Mouse (Mus musculus): ENCODE data around the gene Nmb. TPM values are rescaled to one million over a fixed set of nuclear protein-coding genes. Genes with fewer than 3 reads are reported as not detected.

Nmb gene
- total and polyA plus RNA-seq, 3 experiments = 0.93 to 1.5 (median 1.4) TPM

GRCm38 (mm10) chr7:80935834-80936233, 31.0 kb upstream of the Nmb start:
- Histone ChIP-seq H3K4me1 (ENCODE audit: insufficient read depth, low read depth, low read length) (peaks cover 40% of the 10 kb centered on the region), H3K9me3 (replicated peaks) (no peaks in the 10 kb centered on the region), H3K4me3 (ENCODE audit: low read depth, low read length) (no peak overlapping the region), H3K27me3 (ENCODE audit: insufficient read depth, low read length) (no peaks in the 10 kb centered on the region), H3K36me3 (replicated peaks) (peaks cover 70% of the 10 kb centered on the region)
- ATAC-seq (ENCODE audit: extremely low read depth, insufficient number of reproducible peaks, low FRiP score, poor library complexity, severe bottlenecking) (no peak), DNase-seq (ENCODE audit: low spot score) (no peak)
- TF ChIP-seq GATA1 (IDR thresholded peaks at IDR 0.05; ENCODE audit: borderline replicate concordance, low read length) (no peak), TAL1 (conservative IDR thresholded peaks at IDR 0.05; ENCODE audit: low read depth, low read length) (no peak), POLR2AphosphoS5 (IDR thresholded peaks at IDR 0.05; ENCODE audit: insufficient replicate concordance, low read depth, low read length) (no peak), GATA2 (IDR thresholded peaks at IDR 0.05; ENCODE audit: borderline replicate concordance, low read depth, low read length) (no peak), CTCF (IDR thresholded peaks at IDR 0.05; ENCODE audit: low read depth, low read length) (no peak)

GRCm38 (mm10) chr7:80932777-80933176, 27.9 kb upstream of the Nmb start:
- Histone ChIP-seq H3K27me3 (ENCODE audit: insufficient read depth, low read length) (no peaks in the 10 kb centered on the region), H3K4me3 (ENCODE audit: low read depth, low read length) (no peak overlapping the region), H3K36me3 (replicated peaks) (peaks cover 72% of the 10 kb centered on the region), H3K4me1 (ENCODE audit: insufficient read depth, low read depth, low read length) (peaks cover 22% of the 10 kb centered on the region), H3K9me3 (replicated peaks) (no peaks in the 10 kb centered on the region)
- TF ChIP-seq CTCF (IDR thresholded peaks at IDR 0.05; ENCODE audit: low read depth, low read length) (no peak), GATA2 (IDR thresholded peaks at IDR 0.05; ENCODE audit: borderline replicate concordance, low read depth, low read length) (no peak), TAL1 (conservative IDR thresholded peaks at IDR 0.05; ENCODE audit: low read depth, low read length) (no peak), GATA1 (IDR thresholded peaks at IDR 0.05; ENCODE audit: borderline replicate concordance, low read length) (no peak)
- no peak for ATAC-seq (ENCODE audit: extremely low read depth, insufficient number of reproducible peaks, low FRiP score, poor library complexity, severe bottlenecking)
- no peak for DNase-seq (ENCODE audit: low spot score)

GRCm38 (mm10) chr7:80931618-80932207, 26.8 kb upstream of the Nmb start:
- TF ChIP-seq CTCF (IDR thresholded peaks at IDR 0.05; ENCODE audit: low read depth, low read length) (no peak), GATA1 (IDR thresholded peaks at IDR 0.05; ENCODE audit: borderline replicate concordance, low read length) (no peak), POLR2AphosphoS5 (IDR thresholded peaks at IDR 0.05; ENCODE audit: insufficient replicate concordance, low read depth, low read length) (no peak), TAL1 (conservative IDR thresholded peaks at IDR 0.05; ENCODE audit: low read depth, low read length) (no peak), GATA2 (IDR thresholded peaks at IDR 0.05; ENCODE audit: borderline replicate concordance, low read depth, low read length) (no peak)
- peaks cover 77% of the 10 kb centered on the region for H3K36me3 ChIP-seq (replicated peaks)

GRCm38 (mm10) chr7:80923165-80923564, 18.3 kb upstream of the Nmb start:
- Histone ChIP-seq H3K36me3 (replicated peaks) (peaks cover 81% of the 10 kb centered on the region), H3K4me1 (ENCODE audit: insufficient read depth, low read depth, low read length) (peaks cover 23% of the 10 kb centered on the region), H3K9me3 (replicated peaks) (no peaks in the 10 kb centered on the region), H3K4me3 (ENCODE audit: low read depth, low read length) (no peak overlapping the region), H3K27me3 (ENCODE audit: insufficient read depth, low read length) (no peaks in the 10 kb centered on the region)
- DNase-seq (ENCODE audit: low spot score) (no peak), ATAC-seq (ENCODE audit: extremely low read depth, insufficient number of reproducible peaks, low FRiP score, poor library complexity, severe bottlenecking) (no peak)
- no peak for TF ChIP-seq TAL1 (conservative IDR thresholded peaks at IDR 0.05; ENCODE audit: low read depth, low read length)
- TF ChIP-seq GATA2 (IDR thresholded peaks at IDR 0.05; ENCODE audit: borderline replicate concordance, low read depth, low read length) = no peak
- TF ChIP-seq CTCF (IDR thresholded peaks at IDR 0.05; ENCODE audit: low read depth, low read length) = no peak
- no peak for TF ChIP-seq POLR2AphosphoS5 (IDR thresholded peaks at IDR 0.05; ENCODE audit: insufficient replicate concordance, low read depth, low read length)

More at GRCm38 (mm10) chr7:80931618-80932207, 26.8 kb upstream of the Nmb start:
- Histone ChIP-seq H3K4me1 (ENCODE audit: insufficient read depth, low read depth, low read length) (peaks cover 19% of the 10 kb centered on the region), H3K27me3 (ENCODE audit: insufficient read depth, low read length) (no peaks in the 10 kb centered on the region), H3K9me3 (replicated peaks) (no peaks in the 10 kb centered on the region), H3K4me3 (ENCODE audit: low read depth, low read length) (no peak overlapping the region)
- no peak for DNase-seq (ENCODE audit: low spot score)
- no peak for ATAC-seq (ENCODE audit: extremely low read depth, insufficient number of reproducible peaks, low FRiP score, poor library complexity, severe bottlenecking)

GRCm38 (mm10) chr7:80919647-80920008, 14.8 kb upstream of the Nmb start:
- H3K36me3 ChIP-seq (replicated peaks) = peaks cover 86% of the 10 kb centered on the region
- ATAC-seq (ENCODE audit: extremely low read depth, insufficient number of reproducible peaks, low FRiP score, poor library complexity, severe bottlenecking) (no peak), DNase-seq (ENCODE audit: low spot score) (no peak)
- TF ChIP-seq POLR2AphosphoS5 (IDR thresholded peaks at IDR 0.05; ENCODE audit: insufficient replicate concordance, low read depth, low read length) = no peak
- no peak for TF ChIP-seq TAL1 (conservative IDR thresholded peaks at IDR 0.05; ENCODE audit: low read depth, low read length)
- TF ChIP-seq CTCF (IDR thresholded peaks at IDR 0.05; ENCODE audit: low read depth, low read length) = no peak
- TF ChIP-seq GATA1 (IDR thresholded peaks at IDR 0.05; ENCODE audit: borderline replicate concordance, low read length) = no peak
- no peak for TF ChIP-seq GATA2 (IDR thresholded peaks at IDR 0.05; ENCODE audit: borderline replicate concordance, low read depth, low read length)
- no peaks in the 10 kb centered on the region for H3K27me3 ChIP-seq (ENCODE audit: insufficient read depth, low read length)
- peaks cover 27% of the 10 kb centered on the region for H3K4me1 ChIP-seq (ENCODE audit: insufficient read depth, low read depth, low read length)
- H3K4me3 ChIP-seq (ENCODE audit: low read depth, low read length) = no peak overlapping the region
- H3K9me3 ChIP-seq (replicated peaks) = no peaks in the 10 kb centered on the region

GRCm38 (mm10) chr7:80918982-80919646, 14.2 kb upstream of the Nmb start:
- peak; percentile 54 for DNase-seq (ENCODE audit: low spot score)

More at GRCm38 (mm10) chr7:80918982-80919646, 14.2 kb upstream of the Nmb start:
- TF ChIP-seq GATA1 (IDR thresholded peaks at IDR 0.05; ENCODE audit: borderline replicate concordance, low read length) (no peak), POLR2AphosphoS5 (IDR thresholded peaks at IDR 0.05; ENCODE audit: insufficient replicate concordance, low read depth, low read length) (no peak), GATA2 (IDR thresholded peaks at IDR 0.05; ENCODE audit: borderline replicate concordance, low read depth, low read length) (no peak)
- ATAC-seq (ENCODE audit: extremely low read depth, insufficient number of reproducible peaks, low FRiP score, poor library complexity, severe bottlenecking) = peak; percentile 81
- Histone ChIP-seq H3K4me1 (ENCODE audit: insufficient read depth, low read depth, low read length) (peaks cover 28% of the 10 kb centered on the region), H3K9me3 (replicated peaks) (no peaks in the 10 kb centered on the region), H3K4me3 (ENCODE audit: low read depth, low read length) (peak overlapping the region; percentile 45; the same call in 1 of the 2 replicates), H3K27me3 (ENCODE audit: insufficient read depth, low read length) (no peaks in the 10 kb centered on the region), H3K36me3 (replicated peaks) (peaks cover 86% of the 10 kb centered on the region)

Measured in G1E (cell line).